8 mouse cellular contexts compared by ENCODE assay signal in genomic region chr17:27642491-27643062, GRCm38 (mm10). TPM values are rescaled to one million over a fixed set of nuclear protein-coding genes. Genes with fewer than 3 reads are reported as not detected.
DNase-seq lines count a peak whose midpoint lies in the region; ATAC-seq and TF ChIP-seq lines count a peak whose summit lies in the region.

No protein-coding gene starts in this region.

- peak overlapping the region; percentile 31; the same call in 1 of the 2 replicates for H3K4me2 ChIP-seq in kidney, embryonic 16.5 days (replicated peaks; ENCODE audit: low read depth, low read length)
- peak overlapping the region; percentile 3; the same call in 1 of the 2 replicates for H3K4me2 ChIP-seq in midbrain, embryonic 11.5 days
- H3K4me2 ChIP-seq in stomach, postnatal 0 days (replicated peaks; ENCODE audit: low read depth), result no peak overlapping the region

- no peaks in the 10 kb centered on the region for H3K9me3 ChIP-seq in kidney, embryonic 16.5 days (ENCODE audit: low read length)
- no peaks in the 10 kb centered on the region for H3K9me3 ChIP-seq in midbrain, embryonic 11.5 days (ENCODE audit: control insufficient read depth, low read length)
- H3K9me3 ChIP-seq in stomach, postnatal 0 days (ENCODE audit: control insufficient read depth, low read length), result no peaks in the 10 kb centered on the region

- TF ChIP-seq CTCF in stomach, postnatal 0 days (IDR thresholded peaks at IDR 0.05; ENCODE audit: low read depth), result no peak

- WGBS in kidney, embryonic 16.5 days, result 2% methylated on average over 12 of the region's 12 CpGs
- 47% methylated on average over 12 of the region's 12 CpGs for WGBS in midbrain, embryonic 11.5 days
- WGBS in stomach, postnatal 0 days, result 15% methylated on average over 12 of the region's 12 CpGs

- peak; percentile 86 for ATAC-seq in kidney, embryonic 16.5 days (ENCODE audit: low FRiP score, low TSS enrichment)
- no peak for ATAC-seq in midbrain, embryonic 11.5 days (ENCODE audit: low FRiP score)
- ATAC-seq in stomach, postnatal 0 days (ENCODE audit: low FRiP score, low TSS enrichment), result peak; percentile 44; the same call in 1 of the 2 replicates

- peak overlapping the region; percentile 32 for H3K9ac ChIP-seq in kidney, embryonic 16.5 days (replicated peaks; ENCODE audit: low read length)
- peak overlapping the region; percentile 33 for H3K9ac ChIP-seq in midbrain, embryonic 11.5 days (ENCODE audit: low read length)
- H3K9ac ChIP-seq in stomach, postnatal 0 days (ENCODE audit: low read length), result no peak overlapping the region; the same call in 1 of the 2 replicates

- H3K27ac ChIP-seq in kidney, embryonic 16.5 days (ENCODE audit: low read length), result peak overlapping the region; percentile 14; the same call in 1 of the 2 replicates
- peak overlapping the region; percentile 27; the same call in 1 of the 2 replicates for H3K27ac ChIP-seq in midbrain, embryonic 11.5 days (ENCODE audit: low read depth, low read length)
- no peak overlapping the region for H3K27ac ChIP-seq in stomach, postnatal 0 days (replicated peaks)

- no peak for DNase-seq in kidney, adult 9 months
- peak; percentile 99 for DNase-seq in cerebellum, adult 9-11 months
- DNase-seq in frontal cortex, adult 2 months (ENCODE audit: extremely low spot score in 1 of 2, low spot score in 1 of 2), result peak; percentile 83 to 90
- DNase-seq in layer of hippocampus, adult 8-10 months (ENCODE audit: low spot score in 2 of 2), result peak; percentile 82 to 83
- no peak for DNase-seq in midbrain, embryonic 11.5 days (ENCODE audit: low spot score, missing footprints)
- DNase-seq in stomach, postnatal 0 days (ENCODE audit: low spot score), result no peak
- DNase-seq in testis, postnatal 10 days (ENCODE audit: low spot score), result no peak

- no peak overlapping the region for H3K4me3 ChIP-seq in kidney, embryonic 16.5 days (ENCODE audit: low read length)
- no peak overlapping the region for H3K4me3 ChIP-seq in midbrain, embryonic 11.5 days (ENCODE audit: low read depth, low read length)
- no peak overlapping the region for H3K4me3 ChIP-seq in stomach, postnatal 0 days (ENCODE audit: low read depth, low read length)

- H3K36me3 ChIP-seq in kidney, embryonic 16.5 days (ENCODE audit: insufficient read depth, low read length), result no peaks in the 10 kb centered on the region
- no peaks in the 10 kb centered on the region for H3K36me3 ChIP-seq in midbrain, embryonic 11.5 days (ENCODE audit: control insufficient read depth, insufficient read depth, low read length)
- H3K36me3 ChIP-seq in stomach, postnatal 0 days (ENCODE audit: control insufficient read depth, insufficient read depth, low read length), result no peaks in the 10 kb centered on the region

- H3K4me1 ChIP-seq in kidney, embryonic 16.5 days (ENCODE audit: insufficient read depth, low read length), result peaks cover 9% of the 10 kb centered on the region
- no peaks in the 10 kb centered on the region for H3K4me1 ChIP-seq in midbrain, embryonic 11.5 days (ENCODE audit: control insufficient read depth, insufficient read depth, low read length)
- H3K4me1 ChIP-seq in stomach, postnatal 0 days (replicated peaks; ENCODE audit: control insufficient read depth, insufficient read depth), result no peaks in the 10 kb centered on the region

- TF ChIP-seq EP300 in stomach, postnatal 0 days (optimal IDR thresholded peaks at IDR 0.05), result no peak

- H3K27me3 ChIP-seq in kidney, embryonic 16.5 days (ENCODE audit: insufficient read depth, low read length), result no peaks in the 10 kb centered on the region
- no peaks in the 10 kb centered on the region for H3K27me3 ChIP-seq in midbrain, embryonic 11.5 days (ENCODE audit: control insufficient read depth, insufficient read depth, low read length)
- no peaks in the 10 kb centered on the region; the same call in 1 of the 2 replicates for H3K27me3 ChIP-seq in stomach, postnatal 0 days (ENCODE audit: control insufficient read depth, insufficient read depth, low read length)

RNA-seq across cellular contexts. Expression of gene Rps10, which starts 6.1 kb away (rescaled TPM):
- polyA plus RNA-seq in kidney, embryonic 16.5 days (2015; fragmentation: Nextera tagmentation; extraction: Ambion mirVana), result 825 and 828 TPM in 2 replicates
- polyA plus RNA-seq in frontal cortex, adult 2 months (2012; rRNA removed), result 567 and 606 TPM in 2 replicates
- 100 to 1,000 TPM; 403 to 610 (median 491) TPM for total RNA-seq in layer of hippocampus, adult 8-10 months (2022)
- polyA plus RNA-seq in midbrain, embryonic 11.5 days (2014; fragmentation: Nextera tagmentation; extraction: Ambion mirVana), result 845 and 859 TPM in 2 replicates
- polyA plus RNA-seq in stomach, postnatal 0 days (2015; fragmentation: Nextera tagmentation; extraction: Ambion mirVana), result 828 and 879 TPM in 2 replicates

RNA-seq across cellular contexts. Expression of gene RPS10-NUDT3, which starts 7.6 kb away (rescaled TPM):
- not detected in 2 replicates for polyA plus RNA-seq in kidney, embryonic 16.5 days (2015; fragmentation: Nextera tagmentation; extraction: Ambion mirVana)
- polyA plus RNA-seq in frontal cortex, adult 2 months (2012; rRNA removed), result 0.20 TPM in 1 of 2 replicates, not detected in the other
- total RNA-seq in layer of hippocampus, adult 8-10 months (2022), result 1 to 10 TPM in 1 of 4 experiments, not detected in 3; 1.6 TPM
- polyA plus RNA-seq in midbrain, embryonic 11.5 days (2014; fragmentation: Nextera tagmentation; extraction: Ambion mirVana), result not detected in 2 replicates
- polyA plus RNA-seq in stomach, postnatal 0 days (2015; fragmentation: Nextera tagmentation; extraction: Ambion mirVana), result not detected in 2 replicates

RNA-seq across cellular contexts. Expression of gene Pacsin1, which starts 12.7 kb away (rescaled TPM):
- 1.4 and 1.7 TPM in 2 replicates for polyA plus RNA-seq in kidney, embryonic 16.5 days (2015; fragmentation: Nextera tagmentation; extraction: Ambion mirVana)
- 270 and 282 TPM in 2 replicates for polyA plus RNA-seq in frontal cortex, adult 2 months (2012; rRNA removed)
- 100 to 1,000 TPM; 308 to 331 (median 324) TPM for total RNA-seq in layer of hippocampus, adult 8-10 months (2022)
- 3.1 and 4.5 TPM in 2 replicates for polyA plus RNA-seq in midbrain, embryonic 11.5 days (2014; fragmentation: Nextera tagmentation; extraction: Ambion mirVana)
- 1.2 and 1.4 TPM in 2 replicates for polyA plus RNA-seq in stomach, postnatal 0 days (2015; fragmentation: Nextera tagmentation; extraction: Ambion mirVana)

RNA-seq across cellular contexts. Expression of gene Nudt3, which starts 19.3 kb away (rescaled TPM):
- polyA plus RNA-seq in kidney, embryonic 16.5 days (2015; fragmentation: Nextera tagmentation; extraction: Ambion mirVana), result 81.8 and 84.1 TPM in 2 replicates
- polyA plus RNA-seq in frontal cortex, adult 2 months (2012; rRNA removed), result 352 and 353 TPM in 2 replicates
- 100 to 1,000 TPM; 470 to 533 (median 501) TPM for total RNA-seq in layer of hippocampus, adult 8-10 months (2022)
- polyA plus RNA-seq in midbrain, embryonic 11.5 days (2014; fragmentation: Nextera tagmentation; extraction: Ambion mirVana), result 44.5 and 46.0 TPM in 2 replicates
- polyA plus RNA-seq in stomach, postnatal 0 days (2015; fragmentation: Nextera tagmentation; extraction: Ambion mirVana), result 40.6 and 43.9 TPM in 2 replicates

Comparison
In these comparisons a context has a peak if more than half of its experiments do, and no peak if none do; other contexts are left out.
1. DNase-seq: peak in cerebellum, adult 9-11 months (single experiment), frontal cortex, adult 2 months (2 of 2) and layer of hippocampus, adult 8-10 months (2 of 2); none in kidney, adult 9 months (single experiment), midbrain, embryonic 11.5 days (single experiment), stomach, postnatal 0 days (single experiment) and testis, postnatal 10 days (single experiment).
2. RNA of gene Pacsin1, which starts 12.7 kb away (polyA plus RNA-seq): 270 to 282 TPM in frontal cortex, adult 2 months; 3.1 to 4.5 TPM in midbrain, embryonic 11.5 days, 1.4 to 1.7 TPM in kidney, embryonic 16.5 days and 1.2 to 1.4 TPM in stomach, postnatal 0 days; every median in the first group is over 10 times any median in the second.